Mouse (Mus musculus) activated CD4-positive, CD25-positive, alpha-beta regulatory T cell, adult 4 months (primary cell): Measurements from ENCODE around the gene Sugct. TPM values are rescaled to one million over a fixed set of nuclear protein-coding genes. Genes with fewer than 3 reads are reported as not detected.

Source experiments
- ATAC-seq: one replicate; pipeline ENCODE4 v1.8.0; 2017
- polyA plus RNA-seq, 2 experiments: library from polyadenylated mRNA; unstranded; fragments of 100-300 nt; shearing (Covaris generic); gene quantifications; one replicate each; pipeline ENCODE4 v1.2.1; 2017

The Sugct gene
- under 1 TPM; 0.26 to 0.98 TPM for polyA plus RNA-seq

- peak; percentile 93 for ATAC-seq
Observed at GRCm38 (mm10) chr13:17694911-17695699, at the start of gene Sugct, which contains the start of gene Mplkip. Gene Sugct, minus strand, starts transcription at chr13:17695553. Gene Mplkip, plus strand, starts transcription at chr13:17695192.

- no peak for ATAC-seq
Observed at GRCm38 (mm10) chr13:17728798-17729197, 33.4 kb upstream of the Sugct start.

GRCm38 (mm10) chr13:17727922-17728321 is 32.6 kb upstream of the Sugct start:
- no peak for ATAC-seq

- no peak for ATAC-seq
Observed at GRCm38 (mm10) chr13:17717357-17717756, 22.0 kb upstream of the Sugct start.

- ATAC-seq = no peak
Observed at GRCm38 (mm10) chr13:17708784-17709311, 13.5 kb upstream of the Sugct start.

GRCm38 (mm10) chr13:17705188-17705826 is 10.0 kb upstream of the Sugct start:
- no peak for ATAC-seq

GRCm38 (mm10) chr13:17702311-17702710 is 7.0 kb upstream of the Sugct start:
- ATAC-seq = no peak

- no peak for ATAC-seq
Observed at GRCm38 (mm10) chr13:17701322-17701721, 6.0 kb upstream of the Sugct start.

GRCm38 (mm10) chr13:17700090-17700715 is 4.8 kb upstream of the Sugct start:
- no peak for ATAC-seq

GRCm38 (mm10) chr13:17695898-17696580 is 686 bp upstream of the Sugct start:
- ATAC-seq = no peak

GRCm38 (mm10) chr13:17694414-17694813 is 939 bp downstream of the Sugct start:
- ATAC-seq = no peak

GRCm38 (mm10) chr13:17693816-17694215 is 1.5 kb downstream of the Sugct start:
- ATAC-seq = no peak

GRCm38 (mm10) chr13:17691436-17691835 is 3.9 kb downstream of the Sugct start:
- no peak for ATAC-seq

- ATAC-seq = no peak
Observed at GRCm38 (mm10) chr13:17690686-17691085, 4.7 kb downstream of the Sugct start.

- ATAC-seq = no peak
Observed at GRCm38 (mm10) chr13:17689461-17689860, 5.9 kb downstream of the Sugct start.

GRCm38 (mm10) chr13:17671122-17671521 is 24.2 kb downstream of the Sugct start:
- no peak for ATAC-seq

- ATAC-seq = no peak
Observed at GRCm38 (mm10) chr13:17667380-17667779, 28.0 kb downstream of the Sugct start.

GRCm38 (mm10) chr13:17642294-17642693 is 53.1 kb downstream of the Sugct start:
- ATAC-seq = no peak

GRCm38 (mm10) chr13:17638008-17638407 is 57.3 kb downstream of the Sugct start:
- no peak for ATAC-seq

GRCm38 (mm10) chr13:17627108-17627507 is 68.2 kb downstream of the Sugct start:
- ATAC-seq = no peak

- no peak for ATAC-seq
Observed at GRCm38 (mm10) chr13:17624976-17625375, 70.4 kb downstream of the Sugct start.

GRCm38 (mm10) chr13:17606217-17606616 is 89.1 kb downstream of the Sugct start:
- ATAC-seq = no peak

GRCm38 (mm10) chr13:17604670-17605069 is 90.7 kb downstream of the Sugct start:
- ATAC-seq = no peak
